Mouse (Mus musculus): ENCODE measurements around the gene Tcn2. TPM values are rescaled to one million over a fixed set of nuclear protein-coding genes. Genes with fewer than 3 reads are reported as not detected.

Gene Tcn2
- polyA plus RNA-seq, 1 experiment from 2014 or later = 57.5 TPM

GRCm38 (mm10) chr11:3878660-3879059 is 53.3 kb downstream of the Tcn2 start:
- no peaks in the 10 kb centered on the region for H3K4me1 ChIP-seq (replicated peaks)
- H3K36me3 ChIP-seq = no peaks in the 10 kb centered on the region
- peaks cover 4% of the 10 kb centered on the region; the same call in 1 of the 2 replicates for H3K27me3 ChIP-seq (replicated peaks)
- H3K4me3 ChIP-seq (replicated peaks) = no peak overlapping the region
- no peak overlapping the region for H3K4me2 ChIP-seq (replicated peaks)
- no peak overlapping the region for H3K27ac ChIP-seq
- ATAC-seq = no peak
- H3K9me3 ChIP-seq = no peaks in the 10 kb centered on the region
- 74% methylated on average over 7 of the region's 7 CpGs for WGBS
- H3K9ac ChIP-seq = no peak overlapping the region

DNA sequence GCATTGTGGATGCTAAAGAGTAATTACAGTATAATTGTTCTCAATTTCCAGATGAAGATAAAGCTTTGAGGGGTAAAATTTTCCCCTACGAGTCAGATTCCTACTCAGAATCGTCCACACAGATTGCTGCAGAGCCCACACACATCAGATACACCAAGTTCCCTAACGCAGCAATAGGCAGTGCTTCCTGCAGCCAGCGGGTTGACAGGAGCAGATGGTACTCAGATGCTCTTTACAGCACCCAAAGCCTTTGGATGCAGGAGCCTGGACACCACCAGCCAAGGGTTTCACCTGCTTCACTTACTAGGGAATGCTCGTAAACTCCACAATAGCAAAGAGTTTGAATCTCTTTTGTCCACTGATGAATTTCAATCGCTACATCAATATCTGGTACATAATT is 55.5 kb downstream of the Tcn2 start:
- Histone ChIP-seq H3K4me1 (replicated peaks) (no peaks in the 10 kb centered on the region), H3K9ac (no peak overlapping the region), H3K36me3 (no peaks in the 10 kb centered on the region), H3K4me3 (replicated peaks) (no peak overlapping the region), H3K9me3 (no peaks in the 10 kb centered on the region), H3K4me2 (replicated peaks) (no peak overlapping the region), H3K27ac (no peak overlapping the region), H3K27me3 (replicated peaks) (peaks cover 1% of the 10 kb centered on the region; the same call in 1 of the 2 replicates)
- ATAC-seq = no peak
- WGBS = 78% methylated on average over 6 of the region's 6 CpGs

Other genes starting within 250 kb of the Tcn2 start
- 0.50 and 1.1 TPM in 2 replicates for gene Osbp2, start 68.3 kb downstream of the Tcn2 start, polyA plus RNA-seq (2015; fragmentation: Nextera tagmentation; extraction: Ambion mirVana)
- 0.27 and 0.29 TPM in 2 replicates for gene 4921536K21Rik, start 37.1 kb downstream of the Tcn2 start, polyA plus RNA-seq (2015; fragmentation: Nextera tagmentation; extraction: Ambion mirVana)
- gene Dusp18, start 36.9 kb downstream of the Tcn2 start, polyA plus RNA-seq (2015; fragmentation: Nextera tagmentation; extraction: Ambion mirVana) = 6.4 and 7.0 TPM in 2 replicates
- 3.2 and 3.4 TPM in 2 replicates for gene Slc35e4, start 17.5 kb downstream of the Tcn2 start, polyA plus RNA-seq (2015; fragmentation: Nextera tagmentation; extraction: Ambion mirVana)
- 81.3 and 84.1 TPM in 2 replicates for gene Pes1, start 31.8 kb upstream of the Tcn2 start, polyA plus RNA-seq (2015; fragmentation: Nextera tagmentation; extraction: Ambion mirVana)
- gene 4930556J24Rik, start 44.6 kb upstream of the Tcn2 start, polyA plus RNA-seq (2015; fragmentation: Nextera tagmentation; extraction: Ambion mirVana) = not detected in 2 replicates
- 26.0 and 27.0 TPM in 2 replicates for gene Gal3st1, start 51.5 kb upstream of the Tcn2 start, polyA plus RNA-seq (2015; fragmentation: Nextera tagmentation; extraction: Ambion mirVana)
- 0.52 and 0.63 TPM in 2 replicates for gene Sec14l4, start 99.3 kb upstream of the Tcn2 start, polyA plus RNA-seq (2015; fragmentation: Nextera tagmentation; extraction: Ambion mirVana)
- gene Sec14l3, start 132.7 kb upstream of the Tcn2 start, polyA plus RNA-seq (2015; fragmentation: Nextera tagmentation; extraction: Ambion mirVana) = not detected in 2 replicates
- gene Mtfp1, start 163.3 kb upstream of the Tcn2 start, polyA plus RNA-seq (2015; fragmentation: Nextera tagmentation; extraction: Ambion mirVana) = 32.2 and 37.0 TPM in 2 replicates
- gene Sec14l2, start 191.3 kb upstream of the Tcn2 start, polyA plus RNA-seq (2015; fragmentation: Nextera tagmentation; extraction: Ambion mirVana) = 1.4 and 1.7 TPM in 2 replicates
- 20.2 and 21.8 TPM in 2 replicates for gene Rnf215, start 203.0 kb upstream of the Tcn2 start, polyA plus RNA-seq (2015; fragmentation: Nextera tagmentation; extraction: Ambion mirVana)
- 3.7 and 3.8 TPM in 2 replicates for gene Ccdc157, start 228.1 kb upstream of the Tcn2 start, polyA plus RNA-seq (2015; fragmentation: Nextera tagmentation; extraction: Ambion mirVana)
- gene Sf3a1, start 228.2 kb upstream of the Tcn2 start, polyA plus RNA-seq (2015; fragmentation: Nextera tagmentation; extraction: Ambion mirVana) = 43.8 and 47.1 TPM in 2 replicates